Mouse (Mus musculus): ENCODE measurements around the gene A230050P20Rik. TPM values are rescaled to one million over a fixed set of nuclear protein-coding genes. Genes with fewer than 3 reads are reported as not detected.

Gene A230050P20Rik
- total RNA-seq, 2 experiments from 2014 or later = 16.3 to 18.1 TPM

DNA sequence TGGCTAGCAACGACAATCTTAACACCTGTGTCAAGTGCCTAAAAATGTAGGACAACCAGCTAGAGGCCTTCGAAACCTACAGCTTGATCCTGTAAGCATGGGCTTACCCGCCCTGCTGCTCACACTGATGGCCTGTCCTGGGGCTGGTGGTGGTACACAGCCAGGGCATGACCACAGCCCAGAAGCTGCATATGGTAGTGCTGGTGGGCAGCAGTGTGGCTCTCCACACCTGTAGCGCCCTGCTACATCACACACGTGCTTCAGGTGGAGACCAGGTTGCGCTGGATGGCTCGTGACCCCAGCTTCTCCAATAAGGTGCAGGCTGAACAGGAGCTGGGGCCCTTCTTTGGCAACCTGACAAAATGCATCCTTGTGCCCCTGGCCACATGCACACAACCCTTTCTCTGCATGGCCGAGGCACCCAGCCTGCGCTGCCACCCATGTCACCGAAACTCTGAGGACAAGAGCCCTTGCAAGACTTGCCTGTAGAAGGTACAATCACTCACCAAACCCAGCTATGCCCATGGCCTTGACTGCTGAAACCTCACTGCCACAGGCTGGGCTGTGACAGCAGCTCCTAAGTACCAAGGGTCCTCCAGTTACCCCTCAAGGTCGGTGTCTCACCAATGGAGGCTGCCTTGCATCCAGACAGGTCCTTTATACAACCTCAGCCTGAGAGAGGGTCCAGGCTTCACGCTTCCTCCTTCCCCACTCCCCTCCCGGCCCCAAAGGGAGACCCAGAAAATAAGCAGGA, 25.3 kb downstream of the A230050P20Rik start:
- ATAC-seq (replicated peaks; ENCODE audit: poor library complexity) = no peak

GRCm38 (mm10) chr9:20894629-20895028, 26.2 kb downstream of the A230050P20Rik start:
- ATAC-seq (replicated peaks; ENCODE audit: poor library complexity) = no peak

DNA sequence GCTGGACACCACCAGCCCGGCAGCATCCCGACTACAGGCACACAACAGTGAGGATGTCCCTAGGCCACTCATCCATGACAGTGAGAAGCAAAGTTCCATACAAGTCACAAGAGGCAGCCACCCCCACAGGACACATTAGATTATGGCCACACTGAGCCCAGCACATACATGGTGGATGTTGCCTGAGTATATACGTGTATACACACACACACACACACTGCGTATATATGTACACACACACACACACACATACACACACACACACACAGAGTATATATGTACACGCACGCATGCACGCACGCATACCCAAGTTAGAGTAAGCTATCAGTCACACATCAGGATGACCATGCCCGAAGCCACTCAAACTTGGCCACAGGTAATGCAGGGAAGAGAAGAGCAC, 26.9 kb downstream of the A230050P20Rik start:
- no peak for ATAC-seq (replicated peaks; ENCODE audit: poor library complexity)

DNA sequence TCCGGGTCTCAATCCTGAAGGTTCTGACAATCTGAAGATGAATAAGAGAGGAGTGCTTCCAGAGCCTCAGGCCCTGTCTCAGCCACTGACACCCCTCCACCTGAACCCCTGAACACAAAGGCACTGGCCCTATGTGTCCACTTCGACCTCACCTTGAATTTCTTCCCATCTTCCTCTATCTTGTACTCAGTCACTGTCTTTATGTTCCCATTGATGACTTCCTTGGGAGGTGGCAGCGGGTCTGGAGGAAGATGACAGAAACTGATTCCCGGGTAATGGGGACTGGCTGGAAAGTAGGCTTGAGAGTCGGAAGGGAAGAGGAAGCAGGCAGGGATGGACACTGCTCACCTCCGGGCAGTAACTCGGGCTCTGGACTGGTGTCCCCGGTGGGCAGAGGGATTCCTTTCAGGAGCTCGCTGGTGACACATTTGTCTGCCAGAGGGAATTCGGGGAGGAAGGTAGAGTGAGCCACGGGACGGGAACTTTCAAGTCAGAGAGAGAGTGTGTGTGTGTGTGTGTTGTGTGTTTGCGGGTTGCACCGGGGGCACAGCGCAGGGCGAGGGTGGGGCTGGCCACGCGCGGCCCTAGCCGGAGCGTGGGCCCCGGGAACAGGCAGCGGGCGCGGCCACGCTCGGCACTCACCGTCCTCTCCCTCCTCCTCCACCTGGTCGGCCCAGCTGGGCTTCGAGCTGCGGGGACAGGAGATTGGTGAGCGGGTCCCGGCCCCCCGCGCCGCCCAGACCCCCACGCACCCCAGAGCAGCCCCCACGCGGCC, 29.5 kb downstream of the A230050P20Rik start:
- 0 out of 2 replicates have a peak, but pooled peaks have one; percentile 1 for ATAC-seq (replicated peaks; ENCODE audit: poor library complexity)

DNA sequence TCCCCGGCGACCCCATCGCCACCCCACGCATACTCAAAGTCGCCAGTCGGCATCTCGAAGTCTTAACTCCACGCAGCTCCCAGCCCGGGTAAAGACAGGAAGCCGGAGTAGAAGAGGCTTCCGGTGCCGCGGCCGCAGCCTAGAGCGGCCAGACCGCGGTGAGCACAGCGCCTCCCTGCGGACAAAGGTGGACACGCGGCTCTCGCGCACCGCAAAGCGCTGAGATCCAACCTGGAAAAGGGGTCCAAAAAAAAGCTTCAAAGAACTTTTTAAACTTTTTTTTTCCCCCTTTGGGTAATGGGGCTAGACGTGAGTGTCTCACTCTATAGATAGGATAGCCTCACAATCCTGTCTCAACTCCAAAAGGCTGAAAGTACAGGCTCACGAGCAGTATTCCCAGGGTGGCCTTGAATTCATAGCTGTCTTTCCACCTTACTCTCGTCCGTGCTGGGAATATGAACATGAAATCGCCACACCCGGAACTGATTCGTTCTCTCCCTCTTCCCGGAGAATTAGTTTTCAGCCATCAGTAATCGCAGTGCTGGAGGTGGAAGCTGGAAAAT, 30.1 kb downstream of the A230050P20Rik start, which contains the start of gene Eif3g:
Gene Eif3g (minus strand): TSS at position 113 of the 563 bp plus-strand sequence.
- peak; percentile 82 for ATAC-seq (replicated peaks; ENCODE audit: poor library complexity)

DNA sequence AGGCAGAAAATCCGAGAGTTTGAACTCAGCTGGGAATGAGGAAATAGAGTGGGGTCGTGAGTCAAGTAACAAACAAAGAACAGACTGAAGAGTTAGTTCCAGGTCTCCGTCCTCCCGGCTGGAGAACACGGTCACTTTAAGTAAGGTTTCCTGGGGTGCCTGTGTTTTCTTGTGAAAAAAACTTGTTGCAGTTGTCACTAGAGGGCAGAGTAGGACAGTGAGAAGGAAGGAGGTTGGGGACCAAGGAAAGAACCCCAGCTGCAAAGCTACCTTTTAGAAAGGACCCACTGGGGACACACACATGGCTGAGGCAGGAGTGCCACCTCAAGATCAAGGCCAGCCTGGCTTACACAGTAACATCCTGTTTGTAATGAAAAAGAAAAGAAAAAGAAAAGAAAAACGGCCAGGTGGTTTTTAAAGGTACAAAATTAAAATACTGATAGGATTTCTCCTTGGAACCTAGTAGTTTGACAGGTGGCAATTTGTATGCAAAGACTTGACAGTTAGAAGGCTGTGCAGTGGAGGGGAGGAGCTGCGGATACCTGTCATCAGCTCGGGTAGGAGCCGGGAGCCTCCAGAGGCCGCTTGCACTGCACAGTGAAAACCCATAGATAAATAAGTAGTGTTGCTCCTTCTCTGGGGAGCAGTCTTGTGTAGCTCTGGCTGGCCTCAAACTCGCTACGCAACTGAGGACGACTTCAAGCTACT, 33.2 kb downstream of the A230050P20Rik start:
- ATAC-seq (replicated peaks; ENCODE audit: poor library complexity) = peak; percentile 62

GRCm38 (mm10) chr9:20902174-20902491, 33.7 kb downstream of the A230050P20Rik start:
- peak; percentile 51 for ATAC-seq (replicated peaks; ENCODE audit: poor library complexity)

DNA sequence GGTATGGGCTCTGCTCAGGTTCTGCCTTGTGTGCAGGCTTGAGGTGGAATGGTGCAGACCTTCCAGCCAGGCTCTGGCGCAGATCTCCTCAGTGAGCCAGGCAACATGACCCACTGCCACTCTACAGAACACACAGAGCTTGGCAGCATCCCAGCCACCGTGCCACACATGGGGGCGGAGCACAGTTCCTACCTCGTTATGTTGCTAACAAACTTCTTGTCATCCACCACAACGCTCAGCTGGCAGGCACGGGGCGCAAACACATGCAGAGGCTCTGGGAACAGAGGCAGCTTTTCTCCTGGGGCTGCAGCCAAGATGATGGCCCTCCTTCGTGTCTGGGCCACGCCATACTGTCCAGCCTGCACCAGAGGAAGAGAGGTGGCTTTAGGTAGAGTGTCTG, 41.5 kb downstream of the A230050P20Rik start:
- ATAC-seq (replicated peaks; ENCODE audit: poor library complexity) = no peak

- ATAC-seq (replicated peaks; ENCODE audit: poor library complexity) = peak; percentile 83
Measured at GRCm38 (mm10) chr9:20916160-20916559, 47.7 kb downstream of the A230050P20Rik start.

DNA sequence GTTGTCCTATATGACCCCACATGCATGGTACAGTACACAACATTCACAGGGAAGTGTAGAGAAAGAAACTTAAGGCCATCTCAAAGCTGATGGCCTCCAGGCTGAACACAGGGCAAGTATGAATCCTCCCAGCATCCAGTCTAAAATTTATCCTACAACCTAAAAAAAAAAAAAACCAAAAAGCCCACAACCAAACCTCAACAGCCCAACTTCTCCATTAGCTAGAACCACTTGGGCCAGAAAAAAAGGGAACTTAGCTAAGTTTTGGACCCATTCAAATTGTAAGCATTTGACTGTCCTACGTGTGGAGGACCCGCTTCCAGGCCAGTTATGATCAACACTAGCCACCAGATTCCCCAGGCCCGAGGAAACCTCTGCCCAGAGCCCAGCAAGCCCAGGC, 54.8 kb downstream of the A230050P20Rik start:
- no peak for ATAC-seq (replicated peaks; ENCODE audit: poor library complexity)

Other genes with a start within 250 kb of the A230050P20Rik start
- gene Ubl5, start 225.8 kb upstream of the A230050P20Rik start, total RNA-seq (2015) = 420 and 464 TPM in 2 replicates
- gene Ubl5, start 225.8 kb upstream of the A230050P20Rik start, total RNA-seq (2017) = 94.8 and 151 TPM in 2 replicates
- 8.3 and 17.3 TPM in 2 replicates for gene Fbxl12, start 223.9 kb upstream of the A230050P20Rik start, total RNA-seq (2015)
- 4.2 and 6.4 TPM in 2 replicates for gene Fbxl12, start 223.9 kb upstream of the A230050P20Rik start, total RNA-seq (2017)
- gene Pin1, start 216.5 kb upstream of the A230050P20Rik start, total RNA-seq (2015) = 14.7 and 18.5 TPM in 2 replicates
- 14.7 and 19.1 TPM in 2 replicates for gene Pin1, start 216.5 kb upstream of the A230050P20Rik start, total RNA-seq (2017)
- 0.27 and 0.32 TPM in 2 replicates for gene Olfm2, start 122.3 kb upstream of the A230050P20Rik start, total RNA-seq (2015)
- 0.34 TPM in 1 of 2 replicates, not detected in the other for gene Olfm2, start 122.3 kb upstream of the A230050P20Rik start, total RNA-seq (2017)
- gene Col5a3, start 53.6 kb upstream of the A230050P20Rik start, total RNA-seq (2015) = 0.37 and 0.42 TPM in 2 replicates
- gene Col5a3, start 53.6 kb upstream of the A230050P20Rik start, total RNA-seq (2017) = 0.29 and 0.54 TPM in 2 replicates
- gene Rdh8, start 50.1 kb upstream of the A230050P20Rik start, total RNA-seq (2015) = not detected in 2 replicates
- not detected in 2 replicates for gene Rdh8, start 50.1 kb upstream of the A230050P20Rik start, total RNA-seq (2017)
- 0.73 and 0.81 TPM in 2 replicates for gene Angptl6, start 11.1 kb downstream of the A230050P20Rik start, total RNA-seq (2015)
- gene Angptl6, start 11.1 kb downstream of the A230050P20Rik start, total RNA-seq (2017) = 0.54 and 0.87 TPM in 2 replicates
- 46.8 and 49.6 TPM in 2 replicates for gene Ppan, start 19.5 kb downstream of the A230050P20Rik start, total RNA-seq (2015)
- 147 and 151 TPM in 2 replicates for gene Ppan, start 19.5 kb downstream of the A230050P20Rik start, total RNA-seq (2017)
- 211 and 217 TPM in 2 replicates for gene Eif3g, start 30.0 kb downstream of the A230050P20Rik start, total RNA-seq (2015)
- gene Eif3g, start 30.0 kb downstream of the A230050P20Rik start, total RNA-seq (2017) = 234 and 248 TPM in 2 replicates
- gene Dnmt1, start 91.2 kb downstream of the A230050P20Rik start, total RNA-seq (2015) = 109 and 114 TPM in 2 replicates
- 222 and 314 TPM in 2 replicates for gene Dnmt1, start 91.2 kb downstream of the A230050P20Rik start, total RNA-seq (2017)
- gene S1pr2, start 108.1 kb downstream of the A230050P20Rik start, total RNA-seq (2015) = 4.7 and 5.2 TPM in 2 replicates
- gene S1pr2, start 108.1 kb downstream of the A230050P20Rik start, total RNA-seq (2017) = 1.8 and 2.5 TPM in 2 replicates
- 42.0 and 48.1 TPM in 2 replicates for gene Mrpl4, start 134.1 kb downstream of the A230050P20Rik start, total RNA-seq (2015)
- 44.1 and 50.7 TPM in 2 replicates for gene Mrpl4, start 134.1 kb downstream of the A230050P20Rik start, total RNA-seq (2017)
- gene Icam1, start 147.3 kb downstream of the A230050P20Rik start, total RNA-seq (2015) = 5.3 and 6.9 TPM in 2 replicates
- 9.2 and 9.8 TPM in 2 replicates for gene Icam1, start 147.3 kb downstream of the A230050P20Rik start, total RNA-seq (2017)
- gene Icam4, start 160.7 kb downstream of the A230050P20Rik start, total RNA-seq (2015) = 4.5 and 7.8 TPM in 2 replicates
- 3.7 and 4.0 TPM in 2 replicates for gene Icam4, start 160.7 kb downstream of the A230050P20Rik start, total RNA-seq (2017)
- gene Icam5, start 163.4 kb downstream of the A230050P20Rik start, total RNA-seq (2015) = not detected in 2 replicates
- 0.21 and 0.24 TPM in 2 replicates for gene Icam5, start 163.4 kb downstream of the A230050P20Rik start, total RNA-seq (2017)
- gene Zglp1, start 198.5 kb downstream of the A230050P20Rik start, total RNA-seq (2015) = 1.6 TPM in 1 of 2 replicates, not detected in the other
- gene Zglp1, start 198.5 kb downstream of the A230050P20Rik start, total RNA-seq (2017) = 0.96 TPM in 1 of 2 replicates, not detected in the other
- 1.0 and 1.9 TPM in 2 replicates for gene Gm49373, start 204.5 kb downstream of the A230050P20Rik start, total RNA-seq (2015)
- not detected in 2 replicates for gene Gm49373, start 204.5 kb downstream of the A230050P20Rik start, total RNA-seq (2017)
- gene Fdx1l, start 205.0 kb downstream of the A230050P20Rik start, total RNA-seq (2015) = 20.5 and 25.2 TPM in 2 replicates
- gene Fdx1l, start 205.0 kb downstream of the A230050P20Rik start, total RNA-seq (2017) = 41.5 and 64.8 TPM in 2 replicates
- 64.5 and 66.7 TPM in 2 replicates for gene Gm38431, start 223.4 kb downstream of the A230050P20Rik start, total RNA-seq (2015)
- 4.0 and 4.5 TPM in 2 replicates for gene Gm38431, start 223.4 kb downstream of the A230050P20Rik start, total RNA-seq (2017)
- gene Raver1, start 223.4 kb downstream of the A230050P20Rik start, total RNA-seq (2015) = 48.4 and 60.3 TPM in 2 replicates
- 28.4 and 30.0 TPM in 2 replicates for gene Raver1, start 223.4 kb downstream of the A230050P20Rik start, total RNA-seq (2017)

Data from megakaryocyte progenitor cell, adult 5-6 weeks (primary cell).